Mouse (Mus musculus) cerebellum, postnatal 10 days (tissue): ENCODE measurements around the gene Lrrc29.
A peak's percentile ranks its signal among the peaks of the same experiment; 100 is the strongest.

Experiments used
- DNase-seq, 2 experiments: peaks; one replicate each; pipeline ENCODE4 v3.0.0; 2021; ENCODE audit warnings: mixed read lengths in 2 of 2

The Lrrc29 gene

DNA sequence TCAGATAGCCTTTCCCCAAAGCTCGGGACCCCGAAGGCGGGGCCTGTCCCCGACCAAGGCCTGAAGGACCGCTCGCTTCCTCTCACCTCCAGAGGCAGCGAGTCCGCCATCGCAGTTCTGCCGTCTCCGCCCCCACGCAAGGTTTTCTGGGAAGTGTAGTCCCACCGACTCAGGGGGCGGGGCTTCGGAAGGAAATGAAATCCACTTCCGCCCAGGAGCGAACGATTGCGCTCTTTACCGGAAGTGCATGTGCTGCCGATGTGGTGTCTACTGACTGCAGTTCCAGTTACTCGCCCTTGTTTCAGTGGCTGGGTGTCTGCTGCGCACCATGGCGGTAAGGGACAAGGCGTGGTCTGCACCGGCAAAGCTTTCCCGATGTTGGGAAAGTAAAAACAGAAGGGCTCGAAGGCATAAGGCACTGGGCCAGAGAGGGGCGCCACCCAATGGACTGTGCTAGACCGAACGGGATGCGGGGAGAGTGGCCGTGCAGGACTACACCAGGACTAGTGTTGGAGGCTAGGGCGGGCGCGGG, at the start of gene Lrrc29, which contains the start of gene Tmem208:
Gene Lrrc29, minus strand, starts transcription at position 138 of the 532 bp plus-strand sequence.
Gene Tmem208, plus strand, starts transcription at position 214 of the 532 bp plus-strand sequence.
- DNase-seq: peak; percentile 99 to 100

- peak; percentile 61 to 65 for DNase-seq
Observed at GRCm38 (mm10) chr8:105374513-105374966, 48.5 kb upstream of the Lrrc29 start.

DNA sequence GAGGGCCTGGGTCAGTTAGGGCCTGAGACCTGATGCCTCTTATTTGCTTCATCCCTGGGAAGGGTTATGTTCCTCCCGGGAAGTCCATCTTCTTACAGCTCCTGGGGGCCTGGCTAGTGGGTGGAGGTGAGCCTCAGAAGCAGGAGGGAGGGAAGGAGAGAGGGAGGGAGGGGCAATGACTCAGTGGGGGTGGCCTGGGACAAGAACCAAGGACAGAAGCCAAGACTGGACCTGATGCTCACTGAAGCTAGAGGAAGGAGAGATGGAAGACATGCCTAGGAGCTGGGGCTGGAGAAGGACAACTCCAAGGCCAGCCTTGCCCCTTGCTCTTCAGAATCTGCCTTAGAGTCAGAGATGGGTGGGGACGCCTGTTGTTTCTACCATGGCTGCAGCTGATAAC, 47.0 kb upstream of the Lrrc29 start, which contains the start of gene Plekhg4:
Gene Plekhg4, plus strand, starts transcription at position 243 of the 400 bp plus-strand sequence.
- peak in 1 of 2 experiments; percentile 42 for DNase-seq

GRCm38 (mm10) chr8:105372473-105372872, 46.4 kb upstream of the Lrrc29 start:
- peak; percentile 56 to 64 for DNase-seq

DNA sequence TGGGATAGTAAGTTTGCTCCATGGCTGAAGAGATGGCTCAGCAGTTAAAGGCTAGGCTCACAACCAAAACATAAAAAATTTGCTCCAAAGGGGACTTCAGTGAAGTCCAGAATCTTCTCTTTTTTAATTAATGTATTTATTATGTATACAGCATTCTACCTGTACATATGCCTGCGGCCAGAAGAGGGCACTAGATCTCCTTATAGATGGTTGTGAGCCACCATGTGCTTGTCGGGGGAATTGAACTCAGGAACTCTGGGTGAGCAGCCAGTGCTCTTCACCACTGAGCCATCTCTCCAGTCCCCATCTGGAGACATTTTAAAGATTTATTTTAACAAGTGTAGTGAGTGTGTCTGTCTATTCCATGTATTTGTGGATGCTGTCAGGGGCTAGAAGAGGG, 41.0 kb upstream of the Lrrc29 start:
- peak; percentile 54 to 66 for DNase-seq

- DNase-seq: peak; percentile 49 to 56
Observed at GRCm38 (mm10) chr8:105361751-105362702, 35.9 kb upstream of the Lrrc29 start.

- peak; percentile 69 to 70 for DNase-seq
Observed at GRCm38 (mm10) chr8:105359646-105360045, 33.6 kb upstream of the Lrrc29 start.

DNA sequence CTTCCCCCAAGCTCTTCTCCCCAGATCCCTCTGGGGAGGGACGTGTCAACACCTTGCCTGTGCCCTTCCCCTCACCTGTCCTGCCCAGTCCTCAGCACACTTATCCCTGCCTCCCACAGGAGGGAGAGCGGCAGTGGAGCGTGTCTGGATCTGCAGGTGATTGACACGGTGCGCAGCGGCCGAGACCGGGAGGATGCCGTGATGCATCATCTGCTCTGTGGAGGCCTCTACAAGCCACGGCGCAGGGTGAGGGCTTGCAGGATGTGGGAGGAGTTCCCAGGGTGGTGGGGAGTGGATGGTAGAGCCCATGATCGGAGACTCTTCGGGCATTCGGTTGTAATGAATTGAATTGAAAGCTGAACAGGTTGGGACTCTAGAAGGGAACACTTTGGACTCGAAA, 33.1 kb upstream of the Lrrc29 start:
- no peak for DNase-seq

- no peak for DNase-seq
Observed at GRCm38 (mm10) chr8:105356681-105357080, 30.6 kb upstream of the Lrrc29 start.

DNA sequence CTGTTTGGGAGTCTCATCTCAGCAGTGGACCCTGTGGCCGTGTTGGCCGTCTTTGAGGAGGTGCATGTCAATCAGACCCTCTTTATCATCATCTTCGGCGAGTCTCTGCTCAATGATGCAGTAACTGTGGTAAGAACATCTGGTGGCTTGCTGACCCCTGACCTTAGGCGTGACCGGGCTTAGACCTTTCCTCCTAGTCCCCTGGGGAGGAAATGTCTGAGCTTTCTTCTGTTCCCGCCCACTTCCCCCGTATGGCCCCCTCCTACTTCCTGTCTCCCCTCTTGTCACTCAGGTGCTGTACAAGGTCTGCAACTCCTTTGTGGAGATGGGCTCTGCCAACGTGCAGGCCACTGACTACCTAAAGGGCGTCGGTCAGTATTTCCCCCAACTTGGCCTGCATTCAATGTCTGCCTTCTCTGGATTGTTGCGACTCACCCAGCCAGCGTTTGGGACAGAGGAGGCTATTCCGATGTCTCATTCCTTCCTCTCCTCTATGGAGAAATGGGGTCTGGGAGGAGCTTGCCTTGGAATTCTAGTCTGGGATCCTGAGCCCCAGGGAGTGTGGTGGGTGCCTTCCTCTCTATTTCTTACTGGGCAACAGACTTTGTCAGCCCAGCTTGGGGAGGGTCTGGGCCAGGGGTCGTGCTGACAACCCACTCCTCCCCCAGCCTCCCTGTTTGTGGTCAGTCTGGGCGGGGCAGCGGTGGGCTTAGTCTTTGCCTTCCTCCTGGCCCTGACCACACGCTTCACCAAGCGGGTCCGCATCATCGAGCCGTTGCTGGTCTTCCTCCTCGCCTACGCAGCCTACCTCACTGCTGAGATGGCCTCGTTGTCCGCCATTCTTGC, 29.3 kb upstream of the Lrrc29 start:
- no peak for DNase-seq

DNA sequence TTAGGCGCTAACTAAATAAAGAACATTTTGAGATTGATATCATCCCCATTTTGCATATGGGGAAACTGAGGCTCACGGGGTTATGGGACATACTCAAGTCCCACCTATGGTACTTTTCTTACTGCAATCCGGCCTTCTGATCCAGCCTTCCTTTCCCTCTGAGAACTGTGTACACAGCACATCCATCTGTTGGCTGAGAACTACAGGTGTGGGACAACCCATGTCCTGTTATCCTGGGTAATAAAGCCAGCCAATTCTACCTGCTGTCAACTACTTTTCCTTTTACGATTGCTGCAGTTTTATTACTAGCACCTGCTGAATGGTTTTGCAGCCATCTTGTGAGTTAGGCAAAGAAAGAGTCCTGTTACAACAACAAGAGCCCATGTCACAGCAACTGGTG, 28.5 kb upstream of the Lrrc29 start:
- no peak for DNase-seq

- peak; percentile 81 to 83 for DNase-seq
Observed at GRCm38 (mm10) chr8:105353583-105354135, 27.6 kb upstream of the Lrrc29 start.

DNA sequence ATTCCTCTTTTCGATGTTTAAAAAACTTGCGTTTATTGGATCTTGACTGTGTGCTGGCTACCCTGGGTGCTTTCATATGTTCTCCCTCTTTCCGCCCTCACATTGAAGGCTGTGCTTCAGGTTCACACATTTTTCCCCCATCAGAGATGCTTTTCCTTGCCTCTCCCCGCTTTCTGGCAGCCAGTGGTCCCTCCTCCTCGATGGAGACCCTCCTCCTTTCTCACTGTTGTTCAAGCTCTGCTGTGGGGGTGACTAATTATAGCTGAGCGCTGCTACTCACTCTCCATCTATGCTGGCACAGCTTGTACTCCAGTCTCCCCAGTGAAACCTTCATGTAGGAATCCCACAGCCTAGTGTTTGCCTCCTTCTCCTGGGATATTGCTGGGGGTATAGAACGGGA, 24.1 kb upstream of the Lrrc29 start:
- DNase-seq: peak; percentile 41 to 49

DNA sequence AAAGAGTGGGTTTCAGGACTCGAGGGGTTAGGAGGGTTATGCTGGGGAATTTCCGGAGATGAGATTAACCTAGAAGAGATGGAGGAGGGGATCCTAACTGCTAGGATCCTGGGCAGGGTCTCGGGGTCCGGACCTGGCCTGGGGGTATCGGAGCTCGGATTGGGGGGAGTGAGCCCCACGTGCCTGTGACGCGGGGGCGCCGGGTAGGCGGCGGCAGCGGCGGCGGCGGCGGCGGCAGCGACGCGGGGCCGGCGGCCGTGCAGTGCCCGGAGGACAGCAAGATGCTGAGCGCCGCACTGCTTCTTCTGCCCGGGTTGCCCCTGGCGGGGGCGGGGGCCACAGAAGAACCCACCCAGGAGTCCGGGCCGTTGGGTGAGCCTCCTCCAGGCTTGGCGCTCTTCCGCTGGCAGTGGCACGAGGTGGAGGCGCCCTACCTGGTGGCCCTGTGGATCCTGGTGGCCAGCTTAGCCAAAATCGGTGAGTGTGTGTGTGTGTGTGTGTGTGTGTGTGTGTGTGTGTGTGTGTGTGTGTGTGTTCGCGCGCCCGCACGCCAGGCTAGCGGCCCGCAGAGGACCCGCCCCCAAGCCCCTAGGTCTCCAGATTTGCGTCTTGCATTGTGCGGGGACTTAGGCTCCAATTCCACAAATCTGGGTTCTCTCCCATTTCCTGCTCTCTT, 23.2 kb upstream of the Lrrc29 start:
- DNase-seq: peak; percentile 80 to 82

- peak; percentile 81 to 86 for DNase-seq
Observed at GRCm38 (mm10) chr8:105348450-105349095, 22.5 kb upstream of the Lrrc29 start, which contains the start of gene Slc9a5. Gene Slc9a5 (plus strand): TSS chr8:105348843.

- DNase-seq: peak; percentile 95 to 97
Observed at GRCm38 (mm10) chr8:105347428-105348221, 21.5 kb upstream of the Lrrc29 start, which contains the start of gene Fhod1. Gene Fhod1 (minus strand): TSS chr8:105347953.

GRCm38 (mm10) chr8:105346611-105347427, 20.7 kb upstream of the Lrrc29 start:
- DNase-seq: peak; percentile 46 to 55

DNA sequence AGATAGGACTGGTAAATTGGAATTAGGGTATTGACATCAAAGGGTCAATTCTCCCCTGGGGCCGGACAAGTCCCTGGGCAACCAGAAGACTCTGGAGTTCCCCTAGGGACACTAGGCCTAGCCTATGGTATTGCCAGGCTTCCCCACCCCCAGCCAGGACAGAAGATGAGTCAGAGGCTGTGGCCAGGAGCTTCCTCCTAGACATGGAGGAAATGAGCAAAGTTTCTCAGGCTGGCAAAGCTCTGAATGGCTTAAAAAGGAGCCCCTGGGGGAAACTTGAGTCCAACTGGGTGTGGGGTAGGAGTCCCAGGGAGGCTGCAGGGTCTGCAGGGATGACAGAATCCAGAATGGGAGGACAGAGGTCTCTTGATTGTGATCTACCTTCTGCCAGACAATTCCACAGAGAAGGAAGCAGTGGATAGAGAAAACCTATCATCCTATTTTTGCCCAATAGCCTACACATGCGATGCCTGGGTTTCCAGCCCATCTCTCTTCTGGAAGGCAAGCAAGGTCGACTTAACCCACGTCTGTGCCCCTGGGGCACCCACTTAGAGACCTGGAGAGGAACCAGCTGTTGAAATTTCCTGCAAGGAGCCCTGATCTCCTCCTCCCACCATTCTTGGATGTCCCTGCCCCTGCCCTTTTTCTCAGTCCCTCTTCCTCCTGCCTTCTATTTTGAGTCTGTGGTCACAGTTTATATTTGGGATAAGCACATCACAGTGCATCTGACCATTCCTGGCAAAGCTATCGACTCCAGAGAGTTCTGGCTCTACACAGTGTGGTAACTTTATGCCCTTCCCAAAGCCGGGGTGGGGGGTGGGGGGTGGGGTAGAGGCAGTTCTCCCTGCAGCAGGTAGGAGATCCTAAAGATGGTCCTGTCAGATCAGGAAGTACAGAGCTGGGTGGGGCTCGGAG, 19.2 kb upstream of the Lrrc29 start:
- DNase-seq: no peak
